Mouse (Mus musculus) heart, postnatal 0 days (tissue): ENCODE results near the gene Mttp.

Experiments
- CTCF ChIP-seq: IDR thresholded peaks from 2 replicates; pipeline ENCODE4 v1.5.1; 2016; ENCODE audit warnings: antibody characterized with exemption, control low read depth, low read depth
- EP300 ChIP-seq: IDR thresholded peaks from 2 replicates; pipeline ENCODE4 v1.6.1; 2016; ENCODE audit warnings: antibody characterized with exemption, low read depth

GRCm38 (mm10) chr3:138068103-138068502 is 76.7 kb downstream of the Mttp start:
- TF ChIP-seq CTCF (no peak), EP300 (no peak)
